Mouse (Mus musculus): ENCODE results near the gene Eef1g. TPM values are rescaled to one million over a fixed set of nuclear protein-coding genes. Genes with fewer than 3 reads are reported as not detected.
A peak's percentile ranks its signal among the peaks of the same experiment; 100 is the strongest.

Eef1g gene
- polyA plus RNA-seq, 1 experiment from 2014 or later: 293 TPM

DNA sequence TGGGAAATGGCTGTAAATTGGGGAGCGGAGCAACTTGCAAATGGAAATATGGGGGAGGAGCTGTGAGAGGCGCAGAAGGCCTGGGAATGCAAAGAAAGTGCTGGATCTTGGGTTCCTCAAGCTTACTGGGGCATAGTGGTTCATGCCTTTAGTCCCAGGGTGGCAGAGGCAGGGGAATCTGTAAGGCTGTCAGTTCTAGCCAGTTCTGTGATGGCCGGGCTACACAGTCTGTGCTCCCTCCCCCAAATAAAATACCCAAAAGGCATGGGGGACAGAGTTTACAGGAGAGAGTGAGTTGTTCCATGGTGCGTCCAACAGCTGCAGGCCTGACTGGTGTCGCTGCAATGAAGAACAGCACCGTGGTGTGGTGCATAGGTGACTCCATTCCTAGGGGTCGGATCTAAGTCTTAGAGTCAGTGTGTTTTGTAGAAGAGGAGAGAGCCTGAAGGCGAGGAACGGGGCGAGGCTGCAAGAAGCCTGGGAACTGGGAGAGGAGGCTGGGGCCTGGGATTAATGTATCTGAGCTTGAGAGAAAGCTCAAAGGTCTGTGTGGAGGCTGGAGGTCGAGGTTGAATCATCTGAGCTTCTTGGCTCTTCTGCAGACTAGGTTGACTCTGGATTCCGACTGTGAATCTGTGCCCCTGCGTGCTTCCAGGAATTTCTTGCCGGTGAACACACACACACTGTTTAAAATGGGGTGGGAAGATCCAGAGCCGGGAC is 21.7 kb downstream of the Eef1g start:
- Histone ChIP-seq H3K9me3 (replicated peaks; ENCODE audit: control insufficient read depth, low read length, poor library complexity, severe bottlenecking) (no peaks in the 10 kb centered on the region), H3K27ac (ENCODE audit: low read length) (no peak overlapping the region), H3K27me3 (ENCODE audit: control insufficient read depth, insufficient read depth, low read depth, low read length) (peaks cover 13% of the 10 kb centered on the region), H3K4me3 (ENCODE audit: low read depth, low read length) (peak overlapping the region; percentile 41), H3K36me3 (ENCODE audit: control insufficient read depth, insufficient read depth, low read length) (no peaks in the 10 kb centered on the region), H3K9ac (ENCODE audit: low read depth, low read length) (peak overlapping the region; percentile 59; the same call in 1 of the 2 replicates), H3K4me1 (ENCODE audit: control insufficient read depth, insufficient read depth, low read length) (peaks cover 35% of the 10 kb centered on the region), H3K4me2 (ENCODE audit: low read length) (peak overlapping the region; percentile 66)
- ATAC-seq: no peak
- WGBS: 16% methylated on average over 15 of the region's 15 CpGs

GRCm38 (mm10) chr19:8989066-8989566 is 22.3 kb downstream of the Eef1g start, which contains the start of gene Ahnak:
Gene Ahnak (plus strand): TSS chr19:8989284.
- peak within 1 kb of the TSS; percentile 59 for H3K9ac ChIP-seq (ENCODE audit: low read depth, low read length)
- H3K36me3 ChIP-seq (ENCODE audit: control insufficient read depth, insufficient read depth, low read length): no peaks in the 10 kb centered on the region
- H3K4me3 ChIP-seq (ENCODE audit: low read depth, low read length): peak within 1 kb of the TSS; percentile 41
- no peaks in the 10 kb centered on the region for H3K9me3 ChIP-seq (replicated peaks; ENCODE audit: control insufficient read depth, low read length, poor library complexity, severe bottlenecking)
- 0 out of 2 replicates have a peak, but pooled peaks have one; percentile 9 for ATAC-seq
- H3K27me3 ChIP-seq (ENCODE audit: control insufficient read depth, insufficient read depth, low read depth, low read length): peaks cover 13% of the 10 kb centered on the region
- WGBS: under 1% methylated on average over 36 of the region's 42 CpGs
- H3K27ac ChIP-seq (ENCODE audit: low read length): no peak within 1 kb of the TSS
- peaks cover 29% of the 10 kb centered on the region for H3K4me1 ChIP-seq (ENCODE audit: control insufficient read depth, insufficient read depth, low read length)
- peak within 1 kb of the TSS; percentile 66 for H3K4me2 ChIP-seq (ENCODE audit: low read length)

DNA sequence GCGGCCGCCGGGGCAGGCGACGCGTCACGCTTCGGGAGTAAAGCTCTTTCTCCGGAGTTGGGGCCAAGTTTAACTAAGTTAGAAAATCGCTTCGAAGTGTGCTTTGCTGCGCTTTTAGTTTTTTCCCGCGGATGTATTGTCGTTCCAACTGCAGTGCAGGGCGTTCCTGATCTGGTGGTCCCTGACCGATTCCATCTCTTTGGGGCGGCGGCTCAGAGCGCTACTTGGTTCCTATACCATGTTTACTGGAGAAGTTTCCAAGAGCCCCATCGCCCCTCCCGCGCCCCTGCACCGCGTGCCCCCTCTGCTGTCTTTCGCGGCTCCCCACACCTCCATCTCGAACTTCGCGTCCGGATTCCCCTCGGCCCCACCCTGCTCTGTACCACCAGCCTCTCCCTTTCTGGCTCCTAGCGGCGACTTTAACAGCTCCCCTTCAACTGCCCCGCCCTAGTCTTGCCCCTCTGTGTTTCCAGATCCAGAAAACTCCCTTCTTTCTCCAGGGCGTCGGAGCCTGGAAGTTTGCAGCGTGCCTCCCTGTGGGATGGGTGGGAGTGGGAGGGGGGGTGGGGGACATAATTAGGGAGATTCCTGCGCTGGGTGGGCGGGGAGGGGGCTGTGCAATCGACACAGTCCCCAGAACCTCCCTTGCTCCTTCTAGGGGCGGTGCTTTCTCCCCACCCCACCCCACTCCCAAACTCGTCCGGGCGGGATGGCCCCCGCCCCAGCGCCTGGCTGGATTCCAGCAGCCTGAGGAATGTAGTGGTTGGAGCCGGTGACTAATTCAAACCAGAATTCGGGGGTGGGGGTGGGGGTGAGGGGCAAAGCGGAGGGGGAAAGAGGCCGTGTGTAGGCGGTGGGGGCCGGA is 23.0 kb downstream of the Eef1g start:
- Histone ChIP-seq H3K9ac (ENCODE audit: low read depth, low read length) (peak overlapping the region; percentile 59), H3K4me1 (ENCODE audit: control insufficient read depth, insufficient read depth, low read length) (peaks cover 23% of the 10 kb centered on the region), H3K36me3 (ENCODE audit: control insufficient read depth, insufficient read depth, low read length) (no peaks in the 10 kb centered on the region), H3K4me2 (ENCODE audit: low read length) (peak overlapping the region; percentile 66), H3K9me3 (replicated peaks; ENCODE audit: control insufficient read depth, low read length, poor library complexity, severe bottlenecking) (no peaks in the 10 kb centered on the region), H3K4me3 (ENCODE audit: low read depth, low read length) (peak overlapping the region; percentile 41), H3K27ac (ENCODE audit: low read length) (no peak overlapping the region), H3K27me3 (ENCODE audit: control insufficient read depth, insufficient read depth, low read depth, low read length) (peaks cover 13% of the 10 kb centered on the region)
- under 1% methylated on average over 53 of the region's 53 CpGs for WGBS
- ATAC-seq: peak; percentile 25

DNA sequence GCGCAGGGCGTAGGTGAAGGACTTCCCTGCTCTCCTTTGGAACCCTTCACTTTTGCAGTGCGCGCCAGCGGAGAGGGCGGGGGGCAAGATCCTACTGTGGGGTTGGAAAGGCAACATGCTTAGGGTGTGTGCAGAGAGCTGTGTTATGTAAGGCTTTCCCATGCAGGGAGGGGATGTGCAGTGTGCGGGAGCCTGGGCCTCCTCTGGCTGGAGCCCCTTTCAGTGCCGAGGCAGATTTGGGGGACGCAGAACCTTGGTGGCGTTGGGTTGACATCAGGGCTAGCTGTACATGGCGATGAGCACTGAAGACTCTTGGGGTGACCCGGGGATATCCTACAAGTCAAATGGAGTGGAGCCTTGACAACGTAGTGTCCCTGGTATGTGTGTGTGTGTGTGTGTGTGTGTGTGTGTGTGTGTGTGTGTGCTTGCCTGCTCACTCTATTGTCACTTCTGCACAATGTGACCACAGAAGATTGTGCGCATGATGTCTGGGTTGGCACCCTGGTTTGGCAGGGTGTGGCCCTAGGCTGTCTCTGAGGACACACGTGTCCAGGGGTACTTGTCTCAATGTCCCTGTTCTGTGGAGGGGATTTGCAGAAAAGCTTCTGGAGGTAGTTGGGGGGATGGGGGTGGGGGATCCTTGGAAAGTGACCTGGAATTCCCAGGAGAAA is 23.7 kb downstream of the Eef1g start:
- H3K4me2 ChIP-seq (ENCODE audit: low read length): peak overlapping the region; percentile 66
- peak overlapping the region; percentile 59; the same call in 1 of the 2 replicates for H3K9ac ChIP-seq (ENCODE audit: low read depth, low read length)
- 17% methylated on average over 15 of the region's 15 CpGs for WGBS
- H3K27me3 ChIP-seq (ENCODE audit: control insufficient read depth, insufficient read depth, low read depth, low read length): peaks cover 13% of the 10 kb centered on the region
- H3K36me3 ChIP-seq (ENCODE audit: control insufficient read depth, insufficient read depth, low read length): no peaks in the 10 kb centered on the region
- ATAC-seq: peak; percentile 57
- H3K9me3 ChIP-seq (replicated peaks; ENCODE audit: control insufficient read depth, low read length, poor library complexity, severe bottlenecking): no peaks in the 10 kb centered on the region
- H3K4me1 ChIP-seq (ENCODE audit: control insufficient read depth, insufficient read depth, low read length): peaks cover 16% of the 10 kb centered on the region
- peak overlapping the region; percentile 41 for H3K4me3 ChIP-seq (ENCODE audit: low read depth, low read length)
- no peak overlapping the region for H3K27ac ChIP-seq (ENCODE audit: low read length)

DNA sequence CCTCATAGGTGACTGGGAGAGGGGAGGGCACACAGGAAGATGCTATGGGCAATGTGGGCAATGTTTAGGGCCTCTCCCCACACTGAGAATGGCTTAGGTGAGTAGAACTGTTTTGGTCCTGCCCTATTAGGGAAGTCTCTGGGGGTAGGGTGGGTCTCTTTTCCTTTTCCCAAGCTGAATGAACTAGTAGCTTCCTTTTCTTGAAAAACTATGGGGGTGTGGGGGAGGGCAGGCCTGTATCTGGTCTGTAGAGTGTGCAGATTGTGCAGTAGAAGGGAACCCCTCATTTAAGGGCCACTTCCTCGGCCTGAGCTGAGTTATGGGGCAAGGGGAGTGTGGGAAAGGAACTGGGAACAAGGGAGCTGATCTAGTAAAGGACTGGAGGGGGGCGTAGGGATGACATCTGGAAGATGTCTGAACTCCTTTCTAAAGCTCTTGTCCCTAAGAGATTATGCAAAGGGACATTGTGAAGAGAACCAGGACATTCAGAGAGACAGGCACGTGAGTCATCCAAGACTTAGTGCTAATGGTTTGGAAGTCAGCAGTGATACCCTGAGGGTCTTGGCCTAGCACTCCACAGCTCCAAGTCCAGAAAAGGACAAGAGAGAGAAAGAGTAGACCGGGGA is 24.5 kb downstream of the Eef1g start:
- no peaks in the 10 kb centered on the region for H3K9me3 ChIP-seq (replicated peaks; ENCODE audit: control insufficient read depth, low read length, poor library complexity, severe bottlenecking)
- H3K4me3 ChIP-seq (ENCODE audit: low read depth, low read length): no peak overlapping the region
- H3K4me2 ChIP-seq (ENCODE audit: low read length): no peak overlapping the region; the same call in none of the 2 replicates
- peaks cover 16% of the 10 kb centered on the region for H3K4me1 ChIP-seq (ENCODE audit: control insufficient read depth, insufficient read depth, low read length)
- H3K36me3 ChIP-seq (ENCODE audit: control insufficient read depth, insufficient read depth, low read length): no peaks in the 10 kb centered on the region
- no peak overlapping the region for H3K27ac ChIP-seq (ENCODE audit: low read length)
- 74% methylated on average over 4 of the region's 4 CpGs for WGBS
- peaks cover 13% of the 10 kb centered on the region for H3K27me3 ChIP-seq (ENCODE audit: control insufficient read depth, insufficient read depth, low read depth, low read length)
- no peak overlapping the region for H3K9ac ChIP-seq (ENCODE audit: low read depth, low read length)
- no peak for ATAC-seq

DNA sequence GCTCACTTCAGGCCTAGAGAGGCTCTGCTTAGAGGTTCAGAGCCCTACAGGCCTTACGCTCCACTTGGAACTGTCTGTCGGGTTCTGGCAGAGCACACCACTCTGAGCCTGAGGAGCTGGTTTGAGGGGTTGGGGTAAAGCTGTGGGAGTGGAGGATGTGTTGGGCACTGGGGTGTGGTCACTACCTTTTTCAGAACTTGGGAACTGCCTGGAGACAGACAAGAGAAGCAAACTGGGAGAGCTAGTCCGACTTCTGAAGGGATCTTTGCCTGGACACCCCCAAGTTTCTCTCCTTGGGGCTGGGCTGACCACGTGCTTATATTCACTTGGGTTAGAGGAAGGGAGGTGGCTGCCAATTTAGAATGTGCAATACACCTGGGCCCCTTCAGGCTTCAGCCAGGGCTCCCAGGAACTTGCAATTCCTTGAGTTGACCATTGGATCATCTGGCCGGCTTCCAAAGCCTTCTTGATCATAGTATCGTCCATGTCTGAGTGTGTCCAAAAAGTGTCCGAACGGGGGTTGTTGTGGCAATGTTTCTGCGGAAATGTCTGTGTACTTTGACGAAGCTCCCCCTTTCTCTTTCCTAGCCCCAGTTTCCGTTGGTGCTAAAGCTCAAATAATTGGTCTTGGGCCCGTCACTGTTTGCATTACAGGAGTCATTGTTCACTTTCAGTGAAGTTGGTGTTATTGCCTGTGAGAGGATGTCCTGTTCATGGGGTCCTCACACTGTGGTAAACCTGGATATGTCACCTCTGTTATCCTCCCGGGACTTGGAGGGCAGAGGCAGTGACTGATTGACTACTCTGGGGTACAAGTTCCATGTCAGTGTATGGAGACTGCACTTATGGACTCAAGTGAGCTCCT is 25.3 kb downstream of the Eef1g start:
- Histone ChIP-seq H3K9me3 (replicated peaks; ENCODE audit: control insufficient read depth, low read length, poor library complexity, severe bottlenecking) (no peaks in the 10 kb centered on the region), H3K27me3 (ENCODE audit: control insufficient read depth, insufficient read depth, low read depth, low read length) (peaks cover 13% of the 10 kb centered on the region), H3K27ac (ENCODE audit: low read length) (peak overlapping the region; percentile 40; the same call in 1 of the 2 replicates), H3K4me2 (ENCODE audit: low read length) (no peak overlapping the region), H3K36me3 (ENCODE audit: control insufficient read depth, insufficient read depth, low read length) (no peaks in the 10 kb centered on the region), H3K4me3 (ENCODE audit: low read depth, low read length) (no peak overlapping the region), H3K4me1 (ENCODE audit: control insufficient read depth, insufficient read depth, low read length) (peaks cover 16% of the 10 kb centered on the region), H3K9ac (ENCODE audit: low read depth, low read length) (no peak overlapping the region)
- 87% methylated on average over 13 of the region's 13 CpGs for WGBS
- ATAC-seq: no peak

GRCm38 (mm10) chr19:8992769-8993624 is 26.2 kb downstream of the Eef1g start:
- H3K9ac ChIP-seq (ENCODE audit: low read depth, low read length): no peak overlapping the region
- H3K27me3 ChIP-seq (ENCODE audit: control insufficient read depth, insufficient read depth, low read depth, low read length): peaks cover 13% of the 10 kb centered on the region
- peaks cover 16% of the 10 kb centered on the region for H3K4me1 ChIP-seq (ENCODE audit: control insufficient read depth, insufficient read depth, low read length)
- WGBS: 39% methylated on average over 12 of the region's 12 CpGs
- no peak overlapping the region for H3K4me3 ChIP-seq (ENCODE audit: low read depth, low read length)
- no peak overlapping the region for H3K4me2 ChIP-seq (ENCODE audit: low read length)
- no peaks in the 10 kb centered on the region for H3K9me3 ChIP-seq (replicated peaks; ENCODE audit: control insufficient read depth, low read length, poor library complexity, severe bottlenecking)
- no peak for ATAC-seq
- peak overlapping the region; percentile 40; the same call in 1 of the 2 replicates for H3K27ac ChIP-seq (ENCODE audit: low read length)
- H3K36me3 ChIP-seq (ENCODE audit: control insufficient read depth, insufficient read depth, low read length): no peaks in the 10 kb centered on the region
